Comparison of ENCODE assay signal across 16 mouse cellular contexts in the genomic region with DNA sequence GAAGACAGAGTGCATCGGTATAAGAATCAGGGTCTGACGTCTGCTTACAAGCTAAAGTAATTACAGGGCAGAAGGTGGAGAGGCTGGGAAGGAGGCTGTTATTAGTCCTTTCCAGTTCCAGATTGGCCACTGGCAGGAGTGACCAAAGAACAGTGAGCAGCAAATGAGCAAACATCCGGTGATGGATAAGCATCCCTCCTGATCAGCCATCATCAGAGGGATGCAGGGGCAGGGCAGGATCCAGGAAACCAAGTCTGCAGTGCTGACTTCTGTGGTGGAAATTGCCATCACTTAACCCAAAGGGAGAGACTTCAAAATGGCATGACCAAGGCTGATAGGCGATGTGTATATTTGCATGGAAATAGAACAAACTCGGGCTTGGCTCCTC.
A peak's percentile ranks its signal among the peaks of the same experiment; 100 is the strongest.
DNase-seq lines count a peak whose midpoint lies in the region; ATAC-seq and TF ChIP-seq lines count a peak whose summit lies in the region.
"Had no signal": no experiment of that assay in that cellular context is flagged by ENCODE, and none has a peak within 500 bp of the region (broad histone marks: within the 10 kb centered on the region; RNA-seq: fewer than 3 reads in every experiment).

No protein-coding gene starts in this region.

- H3K4me3 ChIP-seq in heart, postnatal 0 days (ENCODE audit: low read depth, low read length) = no peak overlapping the region
- H3K4me3 ChIP-seq in thymus, adult 2 months (ENCODE audit: control insufficient read depth, insufficient read depth, low read length) = no peak overlapping the region
- no peak overlapping the region for H3K4me3 ChIP-seq in limb, embryonic 14.5 days (replicated peaks; ENCODE audit: low read length)
- H3K4me3 ChIP-seq in small intestine, adult 2 months (ENCODE audit: low read depth, low read length) = no peak overlapping the region
- H3K4me3 ChIP-seq: heart, embryonic 15.5 days; kidney, embryonic 15.5 days; left cerebral cortex, adult 2 months; limb, embryonic 15.5 days had no signal

- no peaks in the 10 kb centered on the region for H3K36me3 ChIP-seq in heart, postnatal 0 days (replicated peaks; ENCODE audit: control insufficient read depth, insufficient read depth, low read length)
- H3K36me3 ChIP-seq in thymus, adult 2 months (ENCODE audit: control insufficient read depth, insufficient read depth, low read length) = no peaks in the 10 kb centered on the region
- no peaks in the 10 kb centered on the region for H3K36me3 ChIP-seq in limb, embryonic 14.5 days (ENCODE audit: control insufficient read depth, insufficient read depth, low read length)
- no peaks in the 10 kb centered on the region for H3K36me3 ChIP-seq in small intestine, adult 2 months (ENCODE audit: control insufficient read depth, insufficient read depth, low read length)
- H3K36me3 ChIP-seq: heart, embryonic 15.5 days; kidney, embryonic 15.5 days; limb, embryonic 15.5 days had no signal

- no peak for TF ChIP-seq EP300 in heart, postnatal 0 days (IDR thresholded peaks at IDR 0.05; ENCODE audit: low read depth)

- 70% methylated on average over 5 of the region's 5 CpGs for WGBS in heart, postnatal 0 days
- WGBS in thymus, adult 2 months = 38% methylated on average over 5 of the region's 5 CpGs
- 48% methylated on average over 5 of the region's 5 CpGs for WGBS in limb, embryonic 14.5 days
- 70% methylated on average over 5 of the region's 5 CpGs for WGBS in small intestine, adult 2 months

- no peak for ATAC-seq in heart, postnatal 0 days (ENCODE audit: insufficient read depth, low read depth)
- ATAC-seq in limb, embryonic 14.5 days (ENCODE audit: low FRiP score, low read depth) = no peak
- ATAC-seq: liver, postnatal 0 days had no signal

- H3K9me3 ChIP-seq in heart, postnatal 0 days (replicated peaks; ENCODE audit: control insufficient read depth, low read length) = no peaks in the 10 kb centered on the region
- H3K9me3 ChIP-seq in limb, embryonic 14.5 days (ENCODE audit: control insufficient read depth, low read length) = no peaks in the 10 kb centered on the region
- H3K9me3 ChIP-seq: heart, embryonic 15.5 days; kidney, embryonic 15.5 days; limb, embryonic 15.5 days had no signal

- no peak for TF ChIP-seq CTCF in heart, postnatal 0 days (IDR thresholded peaks at IDR 0.05; ENCODE audit: low read depth)
- no peak for TF ChIP-seq CTCF in thymus, adult 2 months (IDR thresholded peaks at IDR 0.05; ENCODE audit: borderline replicate concordance, control insufficient read depth, extremely low read depth, insufficient read depth, low read length, poor library complexity)
- TF ChIP-seq CTCF in small intestine, adult 2 months (IDR thresholded peaks at IDR 0.05; ENCODE audit: extremely low read depth, insufficient read length, insufficient replicate concordance, low read depth, low read length) = no peak

- TF ChIP-seq POLR2A in thymus, adult 2 months (IDR thresholded peaks at IDR 0.05; ENCODE audit: control insufficient read depth, extremely low read depth, insufficient read depth, low read length, poor library complexity) = no peak
- no peak for TF ChIP-seq POLR2A in limb, embryonic 14.5 days (IDR thresholded peaks at IDR 0.05; ENCODE audit: borderline replicate concordance, extremely low read depth, insufficient read depth, insufficient read length)
- no peak for TF ChIP-seq POLR2A in small intestine, adult 2 months (IDR thresholded peaks at IDR 0.05; ENCODE audit: low read depth, low read length)

- H3K4me2 ChIP-seq in heart, postnatal 0 days (ENCODE audit: low read depth, low read length) = no peak overlapping the region
- no peak overlapping the region for H3K4me2 ChIP-seq in limb, embryonic 14.5 days (replicated peaks; ENCODE audit: low read depth, low read length, severe bottlenecking)
- H3K4me2 ChIP-seq: heart, embryonic 15.5 days; kidney, embryonic 15.5 days; limb, embryonic 15.5 days had no signal

- no peaks in the 10 kb centered on the region for H3K4me1 ChIP-seq in heart, postnatal 0 days (ENCODE audit: control insufficient read depth, insufficient read depth)
- peaks cover 47% of the 10 kb centered on the region for H3K4me1 ChIP-seq in thymus, adult 2 months (replicated peaks; ENCODE audit: control insufficient read depth, insufficient read depth, low read length)
- H3K4me1 ChIP-seq in limb, embryonic 14.5 days (ENCODE audit: control insufficient read depth, insufficient read depth, low read length) = no peaks in the 10 kb centered on the region
- H3K4me1 ChIP-seq in small intestine, adult 2 months (ENCODE audit: control insufficient read depth, insufficient read depth, insufficient read length, low read length) = no peaks in the 10 kb centered on the region
- H3K4me1 ChIP-seq: heart, embryonic 15.5 days; kidney, embryonic 15.5 days had no signal

- H3K27me3 ChIP-seq in heart, postnatal 0 days (ENCODE audit: control insufficient read depth, insufficient read depth, low read length) = no peaks in the 10 kb centered on the region
- H3K27me3 ChIP-seq in thymus, adult 2 months (ENCODE audit: control insufficient read depth, insufficient read depth, low read length) = no peaks in the 10 kb centered on the region
- no peaks in the 10 kb centered on the region for H3K27me3 ChIP-seq in limb, embryonic 14.5 days (ENCODE audit: control insufficient read depth, insufficient read depth, low read length)
- H3K27me3 ChIP-seq in small intestine, adult 2 months (ENCODE audit: control insufficient read depth, insufficient read depth, low read length) = no peaks in the 10 kb centered on the region; the same call in 1 of the 2 replicates
- H3K27me3 ChIP-seq: heart, embryonic 15.5 days; kidney, embryonic 15.5 days; limb, embryonic 15.5 days had no signal

- DNase-seq in heart, postnatal 0 days (ENCODE audit: low spot score) = no peak
- DNase-seq in heart, postnatal 10 days = no peak
- DNase-seq in thymus, adult 2 months = no peak
- DNase-seq in thymus, postnatal 4 days = no peak
- no peak for DNase-seq in limb, embryonic 14.5 days (ENCODE audit: low spot score)
- DNase-seq in kidney, postnatal 25 days = no peak
- DNase-seq in cerebellum, adult 11-12 months = no peak
- DNase-seq: adrenal gland, adult 8-10 months; cerebellum, adult 2 months; gastrocnemius, postnatal 36 days; liver, postnatal 0 days had no signal

- H3K27ac ChIP-seq in heart, postnatal 0 days (ENCODE audit: low read depth) = peak overlapping the region; percentile 47; the same call in 1 of the 2 replicates
- H3K27ac ChIP-seq in thymus, adult 2 months (ENCODE audit: control insufficient read depth, insufficient read depth, low read length) = peak overlapping the region; percentile 95
- H3K27ac ChIP-seq in limb, embryonic 14.5 days (replicated peaks; ENCODE audit: low read depth, low read length) = peak overlapping the region; percentile 59
- H3K27ac ChIP-seq in small intestine, adult 2 months (ENCODE audit: insufficient read depth, low read depth, low read length) = peak overlapping the region; percentile 35
- H3K27ac ChIP-seq: heart, embryonic 15.5 days; kidney, embryonic 15.5 days had no signal

- no peak overlapping the region for H3K9ac ChIP-seq in heart, postnatal 0 days (replicated peaks; ENCODE audit: low read depth, low read length)
- no peak overlapping the region for H3K9ac ChIP-seq in limb, embryonic 14.5 days (ENCODE audit: low read depth, low read length, severe bottlenecking)
- H3K9ac ChIP-seq: heart, embryonic 15.5 days; kidney, embryonic 15.5 days; limb, embryonic 15.5 days; liver, postnatal 0 days had no signal

- intact Hi-C loops in heart, postnatal 10 days (cut with DNase I) = no loop called here

Comparison
In these comparisons a context has a peak if more than half of its experiments do, and no peak if none do; other contexts are left out.
1. H3K27ac ChIP-seq: peak in every context shown above with its lines; median percentile 95 in thymus, adult 2 months; 59 in limb, embryonic 14.5 days; 47 in heart, postnatal 0 days; 35 in small intestine, adult 2 months.